Mouse (Mus musculus): ENCODE results near the gene Sart1.

Sart1 gene

GRCm38 (mm10) chr19:5388588-5389242, at the start of gene Sart1:
Gene Sart1 (minus strand): TSS chr19:5388703.
- DNase-seq (ENCODE audit: low spot score in 2 of 2), result peak; percentile 90 to 95

GRCm38 (mm10) chr19:5433951-5434350, 45.4 kb upstream of the Sart1 start:
- DNase-seq (ENCODE audit: low spot score in 2 of 2), result no peak

- DNase-seq (ENCODE audit: low spot score in 2 of 2), result peak; percentile 44 to 66
Measured at GRCm38 (mm10) chr19:5432992-5433852, 44.7 kb upstream of the Sart1 start.

- DNase-seq (ENCODE audit: low spot score in 2 of 2), result no peak
Measured at GRCm38 (mm10) chr19:5431911-5432464, 43.5 kb upstream of the Sart1 start.

- DNase-seq (ENCODE audit: low spot score in 2 of 2), result no peak
Measured at GRCm38 (mm10) chr19:5430408-5430807, 41.9 kb upstream of the Sart1 start.

- peak in 1 of 2 experiments; percentile 80 for DNase-seq (ENCODE audit: low spot score in 2 of 2)
Measured at GRCm38 (mm10) chr19:5429806-5430205, 41.3 kb upstream of the Sart1 start.

- no peak for DNase-seq (ENCODE audit: low spot score in 2 of 2)
Measured at GRCm38 (mm10) chr19:5429219-5429618, 40.7 kb upstream of the Sart1 start.

- DNase-seq (ENCODE audit: low spot score in 2 of 2), result no peak
Measured at GRCm38 (mm10) chr19:5428083-5428482, 39.6 kb upstream of the Sart1 start.

GRCm38 (mm10) chr19:5426640-5427290, 38.3 kb upstream of the Sart1 start:
- DNase-seq (ENCODE audit: low spot score in 2 of 2), result no peak

- no peak for DNase-seq (ENCODE audit: low spot score in 2 of 2)
Measured at GRCm38 (mm10) chr19:5425906-5426565, 37.5 kb upstream of the Sart1 start.

- DNase-seq (ENCODE audit: low spot score in 2 of 2), result peak; percentile 88 to 94
Measured at GRCm38 (mm10) chr19:5424782-5425741, 36.6 kb upstream of the Sart1 start, which contains the start of the genes Drap1 and AI837181. Gene Drap1 (minus strand): TSS chr19:5424979. Gene AI837181 (plus strand): TSS chr19:5425144.

GRCm38 (mm10) chr19:5424092-5424781, 35.7 kb upstream of the Sart1 start:
- peak; percentile 69 to 72 for DNase-seq (ENCODE audit: low spot score in 2 of 2)

- DNase-seq (ENCODE audit: low spot score in 2 of 2), result no peak
Measured at GRCm38 (mm10) chr19:5423561-5423960, 35.1 kb upstream of the Sart1 start.

- no peak for DNase-seq (ENCODE audit: low spot score in 2 of 2)
Measured at GRCm38 (mm10) chr19:5422895-5423443, 34.5 kb upstream of the Sart1 start.

GRCm38 (mm10) chr19:5422267-5422666, 33.8 kb upstream of the Sart1 start:
- no peak for DNase-seq (ENCODE audit: low spot score in 2 of 2)

- DNase-seq (ENCODE audit: low spot score in 2 of 2), result no peak
Measured at GRCm38 (mm10) chr19:5421784-5422183, 33.3 kb upstream of the Sart1 start.

- no peak for DNase-seq (ENCODE audit: low spot score in 2 of 2)
Measured at GRCm38 (mm10) chr19:5420579-5420978, 32.1 kb upstream of the Sart1 start.

GRCm38 (mm10) chr19:5419630-5420029, 31.1 kb upstream of the Sart1 start:
- no peak for DNase-seq (ENCODE audit: low spot score in 2 of 2)

GRCm38 (mm10) chr19:5418750-5419466, 30.4 kb upstream of the Sart1 start:
- no peak for DNase-seq (ENCODE audit: low spot score in 2 of 2)
